Mouse (Mus musculus) thymus, adult 2 months (tissue): ENCODE data around the gene Prss27. TPM values are rescaled to one million over a fixed set of nuclear protein-coding genes. Genes with fewer than 3 reads are reported as not detected.

Experiments
- DNase-seq: peaks from one replicate; pipeline ENCODE4 v3.0.0; 2021
- H3K27ac ChIP-seq: fragments of 200-500 bp; 2 replicates; pipeline ENCODE4 v1.5.1; 2012; ENCODE audit warnings: low read length, control low read depth; ENCODE audit not compliant: control insufficient read depth, insufficient read depth
- H3K27me3 ChIP-seq: fragments of 200-500 bp; 2 replicates; pipeline ENCODE4 v1.6.1; 2012; ENCODE audit warnings: mild to moderate bottlenecking, low read length, moderate library complexity, mixed read lengths; ENCODE audit not compliant: control insufficient read depth, insufficient read depth
- H3K36me3 ChIP-seq: fragments of 200-500 bp; 2 replicates; pipeline ENCODE4 v1.6.1; 2012; ENCODE audit warnings: mild to moderate bottlenecking, low read length, moderate library complexity; ENCODE audit not compliant: control insufficient read depth, insufficient read depth
- H3K4me1 ChIP-seq: fragments of 200-500 bp; replicated peaks from 2 replicates; pipeline ENCODE4 v1.6.1; 2012; ENCODE audit warnings: low read length; ENCODE audit not compliant: control insufficient read depth, insufficient read depth
- H3K4me3 ChIP-seq: fragments of 200-500 bp; 2 replicates; pipeline ENCODE4 v1.5.1; 2012; ENCODE audit warnings: mild to moderate bottlenecking, low read length, control low read depth, moderate library complexity; ENCODE audit not compliant: control insufficient read depth, insufficient read depth
- CTCF ChIP-seq: fragments of 200-500 bp; IDR thresholded peaks from 2 replicates; pipeline ENCODE4 v1.5.1; 2012; ENCODE audit warnings: mild to moderate bottlenecking, control low read depth, low read length, moderate library complexity, borderline replicate concordance; ENCODE audit not compliant: control insufficient read depth, poor library complexity, insufficient read depth; ENCODE audit errors: extremely low read depth
- POLR2A ChIP-seq: fragments of 200-500 bp; IDR thresholded peaks from 2 replicates; pipeline ENCODE4 v1.6.1; 2012; ENCODE audit warnings: mild to moderate bottlenecking, low read length, control low read depth, moderate library complexity; ENCODE audit not compliant: control insufficient read depth, poor library complexity, insufficient read depth; ENCODE audit errors: extremely low read depth
- WGBS: fragments of 180-500 bp; shearing (Covaris S2); methylation state at CpG from one replicate; pipeline ENCODE4 v1.1.7; 2018; 5-methylcytosine and 5-hydroxymethylcytosine counted together
- polyA plus RNA-seq: library from polyadenylated mRNA; depleted of rRNA; stranded (reverse); fragments of >200 nt; gene quantifications from 2 replicates; pipeline ENCODE4 v1.2.3, GENCODE M21; 2012

Gene Prss27
- polyA plus RNA-seq, 1 experiment, result 2.5 TPM

DNA sequence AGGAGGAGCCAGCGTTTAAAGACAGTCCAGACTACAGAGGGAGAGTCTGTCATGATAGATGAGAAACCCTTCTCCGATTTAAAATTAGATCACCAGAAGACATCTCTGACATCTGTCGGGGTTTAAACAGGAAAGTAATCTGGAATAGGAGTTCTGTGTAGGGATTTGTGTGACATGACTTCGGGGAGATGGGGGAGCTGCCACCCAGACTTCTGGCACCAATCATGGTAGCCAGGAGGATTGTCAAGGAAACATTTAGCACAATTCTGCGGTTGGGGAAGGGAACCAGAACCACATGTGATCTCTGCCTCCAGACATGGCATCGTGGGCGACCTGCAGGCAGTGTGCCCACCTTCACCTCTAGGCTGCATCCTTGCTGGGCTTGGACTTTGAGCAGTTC lies 8.5 kb upstream of the Prss27 start:
- H3K27me3 ChIP-seq, result no peaks in the 10 kb centered on the region
- no peaks in the 10 kb centered on the region for H3K36me3 ChIP-seq
- WGBS, result 82% methylated on average over 7 of the region's 7 CpGs
- no peak overlapping the region for H3K27ac ChIP-seq
- no peak overlapping the region for H3K4me3 ChIP-seq
- TF ChIP-seq CTCF (no peak), POLR2A (no peak)
- H3K4me1 ChIP-seq, result no peaks in the 10 kb centered on the region
- no peak for DNase-seq

DNA sequence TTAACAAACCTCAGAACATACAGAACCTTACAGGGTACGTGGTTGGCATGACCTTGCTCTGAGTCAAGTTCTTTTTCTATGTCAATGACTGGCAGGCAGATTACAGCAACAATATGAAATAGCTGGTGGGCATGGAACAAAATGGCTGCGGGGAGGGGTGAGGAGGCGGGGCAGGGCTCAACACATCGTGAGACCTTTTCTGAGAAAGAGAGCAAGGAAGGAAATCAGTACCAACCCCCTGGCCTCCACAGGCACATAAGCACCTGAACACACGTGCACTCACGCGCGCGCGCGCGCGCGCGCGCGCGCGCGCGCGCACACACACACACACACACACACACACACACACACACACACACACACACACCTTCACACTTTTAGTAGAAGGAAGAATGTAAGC lies 7.4 kb upstream of the Prss27 start:
- Histone ChIP-seq H3K27me3 (no peaks in the 10 kb centered on the region), H3K4me1 (no peaks in the 10 kb centered on the region), H3K36me3 (no peaks in the 10 kb centered on the region), H3K27ac (no peak overlapping the region), H3K4me3 (no peak overlapping the region)
- no peak for TF ChIP-seq CTCF
- TF ChIP-seq POLR2A, result no peak
- no peak for DNase-seq
- 60% methylated on average over 10 of the region's 22 CpGs for WGBS

DNA sequence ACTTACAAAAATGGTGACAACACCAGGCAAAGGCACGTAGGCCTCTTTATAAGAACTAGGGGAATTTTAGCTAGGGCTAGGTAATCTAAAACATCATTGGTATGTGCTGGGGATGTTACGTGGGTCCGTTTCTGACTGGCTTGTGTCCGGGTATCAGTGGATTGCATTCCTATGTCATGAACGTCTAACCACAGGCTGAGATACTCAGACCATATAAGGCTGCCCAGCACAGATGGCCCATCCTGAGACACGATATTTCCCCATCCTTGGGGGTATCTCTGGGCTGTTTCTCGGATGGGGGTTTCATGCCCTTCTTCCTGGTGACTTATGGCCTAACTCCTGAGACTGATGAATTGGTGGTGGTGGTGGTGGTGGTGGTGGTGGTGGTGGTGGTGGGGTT lies 2.9 kb upstream of the Prss27 start:
- H3K27ac ChIP-seq, result no peak overlapping the region
- H3K27me3 ChIP-seq, result no peaks in the 10 kb centered on the region
- no peak overlapping the region for H3K4me3 ChIP-seq
- TF ChIP-seq POLR2A (no peak), CTCF (no peak)
- DNase-seq, result no peak
- no peaks in the 10 kb centered on the region for H3K36me3 ChIP-seq
- WGBS, result 86% methylated on average over 7 of the region's 7 CpGs
- H3K4me1 ChIP-seq, result no peaks in the 10 kb centered on the region

DNA sequence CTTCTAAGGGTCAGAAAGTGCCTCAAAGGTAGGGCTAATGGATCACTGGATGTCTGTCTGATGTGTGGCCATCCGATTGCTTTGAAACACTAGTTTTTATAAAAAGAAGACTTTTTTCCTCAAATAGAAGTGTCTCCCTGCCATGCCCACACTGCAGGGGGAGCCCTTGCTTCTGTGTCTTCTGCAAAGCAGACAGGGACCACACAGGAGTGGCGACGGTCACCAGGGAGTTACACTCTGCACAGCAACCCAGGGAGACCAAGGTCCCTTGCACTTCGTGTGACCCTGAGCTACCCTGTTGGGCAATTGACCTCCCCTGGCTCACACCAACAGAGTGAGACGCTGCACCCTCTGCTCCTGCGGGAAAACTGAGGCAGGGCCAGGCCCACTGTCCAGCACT lies 990 bp upstream of the Prss27 start:
- Histone ChIP-seq H3K4me1 (no peaks in the 10 kb centered on the region), H3K4me3 (no peak overlapping the region), H3K27ac (no peak overlapping the region), H3K36me3 (no peaks in the 10 kb centered on the region), H3K27me3 (no peaks in the 10 kb centered on the region)
- TF ChIP-seq POLR2A, result no peak
- TF ChIP-seq CTCF, result no peak
- WGBS, result 68% methylated on average over 6 of the region's 6 CpGs
- DNase-seq, result no peak

DNA sequence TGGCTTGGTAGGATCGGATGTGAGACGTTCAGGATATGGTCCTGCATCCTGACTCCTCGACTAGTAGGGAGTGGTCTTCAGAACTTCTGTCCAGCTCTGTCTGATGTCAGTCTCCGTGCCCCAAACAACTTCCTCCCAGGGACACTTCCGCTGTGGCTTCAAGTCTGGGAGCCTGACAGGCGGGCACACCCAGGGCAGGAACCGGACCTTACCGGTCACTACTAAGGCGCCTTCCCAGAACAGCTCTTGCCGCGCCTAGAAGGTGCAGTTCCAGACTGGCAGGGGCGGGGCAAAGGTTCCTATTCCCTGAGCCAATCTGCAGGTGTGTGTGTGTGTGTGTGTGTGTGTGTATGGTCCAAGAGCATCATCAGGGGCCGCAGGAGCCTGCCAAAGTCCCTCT lies 584 bp upstream of the Prss27 start:
- Histone ChIP-seq H3K27ac (no peak overlapping the region), H3K36me3 (no peaks in the 10 kb centered on the region), H3K4me1 (no peaks in the 10 kb centered on the region), H3K27me3 (no peaks in the 10 kb centered on the region), H3K4me3 (no peak overlapping the region)
- TF ChIP-seq POLR2A, result no peak
- TF ChIP-seq CTCF, result no peak
- WGBS, result 57% methylated on average over 13 of the region's 13 CpGs
- DNase-seq, result no peak

DNA sequence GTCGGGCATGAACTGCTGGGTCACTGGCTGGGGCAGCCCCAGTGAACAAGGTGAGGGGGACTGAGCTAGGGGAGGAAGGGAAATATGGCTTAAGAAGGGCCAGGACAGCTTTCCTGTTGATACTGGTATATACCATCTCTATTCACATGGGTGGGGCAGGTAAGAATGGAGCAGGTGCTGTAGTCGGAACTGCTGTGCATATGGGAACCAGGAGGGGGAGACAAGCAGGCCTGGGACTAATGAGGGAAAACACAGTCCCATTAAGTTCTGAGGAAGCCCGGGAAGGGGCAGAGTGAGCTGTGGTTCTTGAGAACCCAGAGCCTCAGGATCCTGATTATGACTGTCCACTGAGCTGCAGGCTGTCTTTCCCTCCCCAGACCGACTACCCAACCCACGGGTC lies 6.5 kb downstream of the Prss27 start:
- WGBS, result 58% methylated on average over 5 of the region's 5 CpGs
- no peaks in the 10 kb centered on the region for H3K4me1 ChIP-seq
- no peak overlapping the region for H3K27ac ChIP-seq

DNA sequence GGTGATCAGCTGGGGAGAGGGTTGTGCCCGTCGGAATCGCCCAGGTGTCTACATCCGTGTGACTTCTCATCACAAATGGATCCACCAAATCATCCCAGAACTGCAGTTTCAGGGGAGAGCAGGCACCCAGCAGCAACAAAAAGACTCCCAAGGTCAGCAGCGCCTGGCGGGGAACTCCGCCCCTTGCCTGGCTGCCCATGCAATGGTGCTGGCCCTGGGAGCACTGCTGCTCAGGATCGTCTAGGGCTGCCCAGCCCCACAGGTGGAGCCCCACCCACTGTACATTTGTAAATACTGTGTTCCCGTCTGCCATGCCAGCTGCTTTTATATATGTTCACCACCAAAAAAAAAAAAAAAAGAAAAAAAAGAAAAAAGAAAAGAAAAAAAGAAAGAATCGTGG lies 7.7 kb downstream of the Prss27 start:
- DNase-seq, result no peak
- 86% methylated on average over 10 of the region's 10 CpGs for WGBS
- no peak for TF ChIP-seq CTCF
- no peak for TF ChIP-seq POLR2A
- H3K27ac ChIP-seq, result no peak overlapping the region
- no peaks in the 10 kb centered on the region for H3K27me3 ChIP-seq
- H3K36me3 ChIP-seq, result no peaks in the 10 kb centered on the region
- no peaks in the 10 kb centered on the region for H3K4me1 ChIP-seq
- H3K4me3 ChIP-seq, result no peak overlapping the region

More for the DNA sequence above, 6.5 kb downstream of the Prss27 start:
- TF ChIP-seq POLR2A (no peak), CTCF (no peak)
- DNase-seq, result no peak
- Histone ChIP-seq H3K27me3 (no peaks in the 10 kb centered on the region), H3K36me3 (no peaks in the 10 kb centered on the region), H3K4me3 (no peak overlapping the region)
